Mouse (Mus musculus) brain, embryonic 14.5 days (tissue): ENCODE data around the gene Cyth1. TPM values are rescaled to one million over a fixed set of nuclear protein-coding genes. Genes with fewer than 3 reads are reported as not detected.

Experiments used
- DNase-seq: peaks from one replicate; pipeline ENCODE4 v3.0.0-alpha.2; 2011; ENCODE audit warnings: low read depth
- CTCF ChIP-seq: fragments of 200-500 bp; IDR thresholded peaks from 2 replicates; pipeline ENCODE4 v1.5.1; 2012; ENCODE audit warnings: inconsistent platforms, mild to moderate bottlenecking, moderate library complexity, borderline replicate concordance; ENCODE audit not compliant: insufficient read depth, insufficient read length; ENCODE audit errors: extremely low read depth
- POLR2A ChIP-seq: fragments of 200-500 bp; IDR thresholded peaks from 2 replicates; pipeline ENCODE4 v1.6.1; 2012; ENCODE audit warnings: mild to moderate bottlenecking, inconsistent platforms, borderline replicate concordance; ENCODE audit not compliant: poor library complexity, insufficient read depth, insufficient read length, severe bottlenecking; ENCODE audit errors: extremely low read depth
- polyA plus RNA-seq: library from polyadenylated mRNA; depleted of rRNA; stranded (reverse); fragments of >200 nt; gene quantifications from 2 replicates; pipeline ENCODE4 v1.2.3, GENCODE M21; 2012

The Cyth1 gene
- polyA plus RNA-seq, 1 experiment, result 36.8 TPM

GRCm38 (mm10) chr11:118182768-118183167 lies 65.6 kb downstream of the Cyth1 start:
- DNase-seq, result no peak
- TF ChIP-seq POLR2A, result no peak
- no peak for TF ChIP-seq CTCF

GRCm38 (mm10) chr11:118182353-118182752 lies 66.0 kb downstream of the Cyth1 start:
- DNase-seq, result no peak
- TF ChIP-seq POLR2A (no peak), CTCF (no peak)

- DNase-seq, result no peak
- no peak for TF ChIP-seq POLR2A
- TF ChIP-seq CTCF, result no peak
These were observed 68.2 kb downstream of the Cyth1 start for GRCm38 (mm10) chr11:118180199-118180598.

- TF ChIP-seq POLR2A (no peak), CTCF (no peak)
- DNase-seq, result no peak
These were observed 70.2 kb downstream of the Cyth1 start for GRCm38 (mm10) chr11:118178236-118178635.

GRCm38 (mm10) chr11:118174752-118175151 lies 73.6 kb downstream of the Cyth1 start:
- no peak for DNase-seq
- TF ChIP-seq CTCF (no peak), POLR2A (no peak)

GRCm38 (mm10) chr11:118172768-118173167 lies 75.6 kb downstream of the Cyth1 start:
- TF ChIP-seq POLR2A, result no peak
- no peak for TF ChIP-seq CTCF
- DNase-seq, result no peak

- TF ChIP-seq CTCF, result no peak
- no peak for TF ChIP-seq POLR2A
- no peak for DNase-seq
These were observed 78.1 kb downstream of the Cyth1 start for GRCm38 (mm10) chr11:118170333-118170732.

GRCm38 (mm10) chr11:118168714-118169113 lies 79.7 kb downstream of the Cyth1 start:
- no peak for DNase-seq
- TF ChIP-seq CTCF, result no peak
- no peak for TF ChIP-seq POLR2A

- no peak for DNase-seq
- no peak for TF ChIP-seq POLR2A
- TF ChIP-seq CTCF, result no peak
These were observed 81.8 kb downstream of the Cyth1 start for GRCm38 (mm10) chr11:118166626-118167025.

- no peak for TF ChIP-seq POLR2A
- 0 out of 2 replicates have a peak, but pooled peaks have one; percentile 2 for TF ChIP-seq CTCF
- no peak for DNase-seq
These were observed 82.7 kb downstream of the Cyth1 start for GRCm38 (mm10) chr11:118165681-118166080.

GRCm38 (mm10) chr11:118164566-118164965 lies 83.8 kb downstream of the Cyth1 start:
- no peak for DNase-seq

GRCm38 (mm10) chr11:118162245-118162644 lies 86.1 kb downstream of the Cyth1 start:
- DNase-seq, result peak; percentile 38
- TF ChIP-seq POLR2A, result no peak
- TF ChIP-seq CTCF, result no peak

More at GRCm38 (mm10) chr11:118164566-118164965, 83.8 kb downstream of the Cyth1 start:
- TF ChIP-seq POLR2A (no peak), CTCF (no peak)
